Mouse (Mus musculus) CH12.LX (cell line): ENCODE data around the gene Lifr. TPM values are rescaled to one million over a fixed set of nuclear protein-coding genes. Genes with fewer than 3 reads are reported as not detected.

Experiments used
- DNase-seq: peaks from one replicate; pipeline ENCODE4 v3.0.0-alpha.2; 2013; ENCODE audit errors: extremely low read depth
- H3K27ac ChIP-seq: 2 replicates; pipeline ENCODE4 v1.5.1; 2012; ENCODE audit warnings: low read depth, mild to moderate bottlenecking, control low read depth, moderate library complexity; ENCODE audit not compliant: insufficient read depth
- H3K27me3 ChIP-seq: replicated peaks from 2 replicates; pipeline ENCODE3; 2012; ENCODE audit warnings: inconsistent platforms
- H3K36me3 ChIP-seq, 2 experiments: replicated peaks in 1 of 2; 2 replicates each; pipeline versions ENCODE3 to v1.6.1; 2012; ENCODE audit warnings: inconsistent platforms in 1 of 2, low read length in 1 of 2, mild to moderate bottlenecking in 1 of 2, mixed read lengths in 1 of 2, moderate library complexity in 1 of 2; ENCODE audit not compliant: control insufficient read depth in 1 of 2, insufficient read depth in 1 of 2
- H3K4me1 ChIP-seq, 2 experiments: 2 replicates each; pipeline ENCODE4 v1.6.1; 2012; ENCODE audit warnings: inconsistent platforms in 1 of 2, moderate library complexity in 1 of 2; ENCODE audit not compliant: insufficient read depth in 2 of 2, control insufficient read depth in 1 of 2
- H3K4me2 ChIP-seq: 2 replicates; pipeline ENCODE4 v1.6.1; 2012; ENCODE audit warnings: low read depth, mild to moderate bottlenecking, control low read depth; ENCODE audit not compliant: poor library complexity, insufficient read depth, severe bottlenecking
- H3K4me3 ChIP-seq, 3 experiments: fragments of 150-350 bp in 1 of 3; sonication (generic) in 1 of 3; replicated peaks in 1 of 3; 2 replicates each; pipeline versions ENCODE3 to v1.5.1; 2011 to 2012; ENCODE audit warnings: low read depth in 2 of 3, low read length in 2 of 3, mild to moderate bottlenecking in 2 of 3, moderate library complexity in 2 of 3, control low read depth in 1 of 3, improper control_type of control experiment in 1 of 3, inconsistent platforms in 1 of 3, mixed read lengths in 1 of 3; ENCODE audit not compliant: poor library complexity in 1 of 3
- H3K79me2 ChIP-seq: replicated peaks from 2 replicates; pipeline ENCODE4 v1.6.1; 2012; ENCODE audit warnings: mild to moderate bottlenecking, moderate library complexity; ENCODE audit not compliant: control insufficient read depth, poor library complexity, insufficient read depth, severe bottlenecking; ENCODE audit errors: extremely low read depth
- H3K9ac ChIP-seq: 2 replicates; pipeline ENCODE4 v1.6.1; 2012; ENCODE audit warnings: low read depth, mild to moderate bottlenecking, control low read depth, moderate library complexity; ENCODE audit not compliant: insufficient read depth
- H3K9me3 ChIP-seq: replicated peaks from 2 replicates; pipeline ENCODE3; 2012; ENCODE audit warnings: low read length, inconsistent platforms, mixed read lengths
- BHLHE40 ChIP-seq: IDR thresholded peaks from 2 replicates; pipeline ENCODE4 v1.6.1; 2011; ENCODE audit warnings: mild to moderate bottlenecking, low read depth, low read length, improper control_type of control experiment
- CHD1 ChIP-seq: IDR thresholded peaks from 2 replicates; pipeline ENCODE4 v1.6.1; 2012; ENCODE audit warnings: low read depth, low read length, improper control_type of control experiment, inconsistent platforms
- E2F4 ChIP-seq: IDR thresholded peaks from 2 replicates; pipeline ENCODE4 v1.6.1; 2011; ENCODE audit warnings: low read depth, low read length, improper control_type of control experiment; ENCODE audit not compliant: insufficient replicate concordance
- EP300 ChIP-seq: IDR thresholded peaks from 2 replicates; pipeline ENCODE4 v1.6.1; 2011; ENCODE audit warnings: low read length, improper control_type of control experiment
- GABPA ChIP-seq: IDR thresholded peaks from 2 replicates; pipeline ENCODE4 v1.6.1; 2012; ENCODE audit warnings: low read depth, low read length, improper control_type of control experiment, inconsistent platforms; ENCODE audit not compliant: insufficient replicate concordance
- HCFC1 ChIP-seq: IDR thresholded peaks from 2 replicates; pipeline ENCODE4 v1.6.1; 2012; ENCODE audit warnings: low read depth, mild to moderate bottlenecking, inconsistent platforms, low read length, improper control_type of control experiment
- IRF4 ChIP-seq: IDR thresholded peaks from 2 replicates; pipeline ENCODE4 v1.6.1; 2014; ENCODE audit warnings: low read depth, mild to moderate bottlenecking, inconsistent platforms, low read length, improper control_type of control experiment
- JUN ChIP-seq: IDR thresholded peaks from 2 replicates; pipeline ENCODE4 v1.6.1; 2011; ENCODE audit warnings: low read depth, mild to moderate bottlenecking, low read length, improper control_type of control experiment, moderate library complexity; ENCODE audit not compliant: insufficient read depth
- JUND ChIP-seq: conservative IDR thresholded peaks from 2 replicates; pipeline ENCODE4 v1.6.1; 2011; ENCODE audit warnings: low read depth, low read length, improper control_type of control experiment
- MAFK ChIP-seq: IDR thresholded peaks from 2 replicates; pipeline ENCODE4 v1.6.1; 2011; ENCODE audit warnings: low read length, improper control_type of control experiment; ENCODE audit not compliant: insufficient replicate concordance
- MAX ChIP-seq: IDR thresholded peaks from 2 replicates; pipeline ENCODE4 v1.6.1; 2011; ENCODE audit warnings: low read length, improper control_type of control experiment
- MAZ ChIP-seq: IDR thresholded peaks from 2 replicates; pipeline ENCODE4 v1.6.1; 2012; ENCODE audit warnings: low read depth, mild to moderate bottlenecking, inconsistent platforms, low read length, improper control_type of control experiment, moderate library complexity
- MXI1 ChIP-seq: IDR thresholded peaks from 2 replicates; pipeline ENCODE4 v1.6.1; 2011; ENCODE audit warnings: mild to moderate bottlenecking, low read depth, low read length, improper control_type of control experiment
- NELFE ChIP-seq: IDR thresholded peaks from 2 replicates; pipeline ENCODE4 v1.6.1; 2011; ENCODE audit warnings: low read depth, low read length, improper control_type of control experiment
- NRF1 ChIP-seq: IDR thresholded peaks from 2 replicates; pipeline ENCODE4 v1.6.1; 2014; ENCODE audit warnings: low read depth, mild to moderate bottlenecking, inconsistent platforms, low read length, improper control_type of control experiment, moderate library complexity
- PAX5 ChIP-seq: IDR thresholded peaks from 2 replicates; pipeline ENCODE4 v1.6.1; 2012; ENCODE audit warnings: low read length, inconsistent platforms, mixed read lengths
- POLR2A ChIP-seq: IDR thresholded peaks from 2 replicates; pipeline ENCODE4 v1.6.1; 2011; ENCODE audit warnings: low read depth, mild to moderate bottlenecking, improper control_type of control experiment, low read length
- RCOR1 ChIP-seq: conservative IDR thresholded peaks from 2 replicates; pipeline ENCODE4 v1.6.1; 2012; ENCODE audit warnings: low read depth, mild to moderate bottlenecking, inconsistent platforms, low read length, improper control_type of control experiment
- SIN3A ChIP-seq: IDR thresholded peaks from 2 replicates; pipeline ENCODE4 v1.6.1; 2012; ENCODE audit warnings: low read length, improper control_type of control experiment, inconsistent platforms
- TCF12 ChIP-seq: IDR thresholded peaks from 2 replicates; pipeline ENCODE4 v1.6.1; 2014; ENCODE audit warnings: low read depth, mild to moderate bottlenecking, inconsistent platforms, low read length, improper control_type of control experiment
- UBTF ChIP-seq: IDR thresholded peaks from 2 replicates; pipeline ENCODE4 v1.6.1; 2012; ENCODE audit warnings: low read depth, mild to moderate bottlenecking, inconsistent platforms, low read length, improper control_type of control experiment, moderate library complexity
- USF1 ChIP-seq: IDR thresholded peaks from 2 replicates; pipeline ENCODE4 v1.6.1; 2014; ENCODE audit warnings: low read depth, mild to moderate bottlenecking, inconsistent platforms, low read length, improper control_type of control experiment
- USF2 ChIP-seq: conservative IDR thresholded peaks from 2 replicates; pipeline ENCODE4 v1.6.1; 2011; ENCODE audit warnings: low read depth, low read length, improper control_type of control experiment
- ZKSCAN1 ChIP-seq: IDR thresholded peaks from 2 replicates; pipeline ENCODE4 v1.6.1; 2012; ENCODE audit warnings: low read depth, inconsistent platforms, low read length, improper control_type of control experiment, borderline replicate concordance
- ZMIZ1 ChIP-seq: IDR thresholded peaks from 2 replicates; pipeline ENCODE4 v1.6.1; 2012; ENCODE audit warnings: low read depth, mild to moderate bottlenecking, inconsistent platforms, low read length, improper control_type of control experiment
- dilution Hi-C: fragments of 300-500 bp; cut with MboI; formaldehyde crosslinking; loops from 2 replicates; pipeline ENCODE4 v1.14.3; 2020; ENCODE audit warnings: low sequenced_read_pairs; ENCODE audit not compliant: extremely low pct_unique_long_range_greater_than_20kb, extremely low pct_ligation_motif_present
- in situ Hi-C: fragments of 300-500 bp; cut with MboI; formaldehyde crosslinking; loops from 3 replicates; pipeline ENCODE4 v1.14.3; 2019; ENCODE audit warnings: low sequenced_read_pairs, low pct_ligation_motif_present, low pct_unique_long_range_greater_than_20kb, mixed read lengths
- polyA plus RNA-seq: library from polyadenylated mRNA; unstranded; fragments of >175 nt; gene quantifications from 2 replicates; pipeline ENCODE4 v1.2.1, GENCODE M21; 2012; ENCODE audit warnings: low read depth; ENCODE audit not compliant: insufficient read length
- total RNA-seq, 2 experiments: library from RNA; depleted of rRNA; stranded (reverse); fragments of 300-350 nt in 1 of 2; fragments of >200 nt in 1 of 2; gene quantifications; 2 replicates each; pipeline ENCODE4 v1.2.3; 2012 to 2014

Lifr gene
- total and polyA plus RNA-seq, 3 experiments: 0.03 TPM; not detected in 2

DNA sequence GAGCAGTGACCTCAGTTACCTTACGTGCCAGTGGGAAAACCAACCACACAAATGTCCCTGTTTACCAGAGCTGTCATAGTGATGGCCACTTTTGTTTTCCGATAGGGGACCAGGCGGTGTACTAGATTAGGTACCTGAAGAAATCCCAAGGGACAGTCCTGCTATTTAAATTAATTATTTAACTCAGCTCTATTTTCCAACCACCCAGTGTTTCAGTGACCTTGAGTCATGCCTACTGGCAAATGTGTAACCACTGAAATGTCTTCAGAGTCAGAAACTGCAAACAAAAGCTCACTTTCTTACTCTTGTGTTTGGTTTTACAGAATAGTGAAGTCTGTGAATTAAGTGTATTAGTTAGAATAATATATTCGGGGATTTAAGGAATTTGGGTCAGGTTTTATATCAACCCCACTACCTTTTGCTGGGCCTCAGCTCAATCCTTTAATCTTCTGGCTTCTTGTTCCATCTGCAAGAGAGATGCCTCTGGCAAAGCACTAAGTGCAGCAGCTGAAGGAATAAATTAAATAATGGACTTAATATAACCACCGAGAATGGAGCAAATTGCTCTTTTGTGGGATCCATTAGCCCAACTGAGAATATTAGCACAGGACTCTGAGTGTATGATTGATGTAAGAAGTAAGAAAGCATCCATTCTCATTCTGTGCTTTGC is 33.5 kb downstream of the Lifr start:
- TF ChIP-seq RCOR1 (no peak), TCF12 (no peak), ZKSCAN1 (no peak), UBTF (no peak), ZMIZ1 (no peak), USF1 (no peak), NRF1 (no peak), JUN (no peak), POLR2A (no peak)

DNA sequence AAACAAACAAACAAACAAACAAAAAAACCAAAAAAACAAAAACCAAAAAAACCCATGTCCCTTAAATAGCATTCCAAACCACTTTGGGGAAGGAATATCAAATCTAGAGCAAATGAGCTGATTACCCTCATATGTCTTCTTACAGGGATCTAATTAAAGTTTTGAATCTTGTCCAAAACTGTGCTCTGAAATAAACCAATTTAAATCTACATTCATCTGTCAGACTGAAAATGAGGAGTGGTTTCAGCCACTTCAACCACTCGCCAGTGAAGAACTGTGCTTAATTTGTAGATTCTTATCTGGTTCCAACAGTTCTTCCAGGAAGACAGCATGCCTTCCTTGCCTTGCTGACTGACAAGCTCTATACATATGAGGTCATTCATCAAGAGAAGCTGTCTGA is 35.8 kb downstream of the Lifr start:
- Histone ChIP-seq H3K27ac (no peak overlapping the region), H3K4me3 (no peak overlapping the region), H3K27me3 (peaks cover 9% of the 10 kb centered on the region), H3K36me3 (no peaks in the 10 kb centered on the region), H3K9me3 (peaks cover 4% of the 10 kb centered on the region), H3K4me2 (no peak overlapping the region), H3K4me1 (no peaks in the 10 kb centered on the region), H3K79me2 (no peaks in the 10 kb centered on the region), H3K9ac (no peak overlapping the region)
- dilution Hi-C loops (no loop called here), in situ Hi-C loops (no loop called here)
- TF ChIP-seq MAX (no peak), BHLHE40 (no peak), SIN3A (no peak), UBTF (no peak)
- DNase-seq: no peak

More for the DNA sequence above, 33.5 kb downstream of the Lifr start:
- Histone ChIP-seq H3K4me3 (no peak overlapping the region), H3K27me3 (peaks cover 7% of the 10 kb centered on the region), H3K4me1 (no peaks in the 10 kb centered on the region), H3K9ac (no peak overlapping the region), H3K79me2 (no peaks in the 10 kb centered on the region), H3K9me3 (no peaks in the 10 kb centered on the region), H3K36me3 (no peaks in the 10 kb centered on the region), H3K27ac (no peak overlapping the region), H3K4me2 (no peak overlapping the region)
- no peak for DNase-seq
- dilution Hi-C loops (no loop called here), in situ Hi-C loops (no loop called here)

DNA sequence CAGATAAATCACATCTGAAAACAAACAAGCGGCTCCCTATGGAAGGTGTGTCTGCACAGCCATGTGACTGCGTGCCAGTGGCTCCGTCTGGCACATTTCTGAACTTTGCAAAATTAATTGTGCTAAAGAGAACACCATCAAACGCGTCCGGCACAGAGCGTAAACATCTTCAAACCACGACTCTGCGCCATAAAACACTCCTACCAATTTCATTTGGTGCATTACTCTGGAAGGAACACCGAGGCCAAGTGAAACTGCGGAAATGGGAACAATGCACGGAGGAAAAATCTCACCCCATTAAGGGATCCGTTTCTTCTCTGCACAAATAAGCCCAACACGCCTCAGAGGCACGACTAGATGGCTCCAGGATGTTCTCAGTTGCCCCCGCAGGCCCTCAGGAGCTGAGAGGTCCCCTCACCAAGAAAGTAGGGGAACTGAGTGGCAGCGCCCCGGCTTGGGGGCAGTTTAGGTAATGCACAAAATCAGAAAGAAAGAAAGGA is 38.3 kb downstream of the Lifr start:
- no peak overlapping the region for H3K4me2 ChIP-seq
- H3K36me3 ChIP-seq: no peaks in the 10 kb centered on the region
- H3K27me3 ChIP-seq: peaks cover 8% of the 10 kb centered on the region
- dilution Hi-C loops: no loop called here
- H3K79me2 ChIP-seq: no peaks in the 10 kb centered on the region
- H3K9ac ChIP-seq: no peak overlapping the region
- in situ Hi-C loops: no loop called here
- no peak overlapping the region for H3K4me3 ChIP-seq
- no peaks in the 10 kb centered on the region for H3K4me1 ChIP-seq
- H3K9me3 ChIP-seq: peaks cover 4% of the 10 kb centered on the region
- no peak overlapping the region for H3K27ac ChIP-seq
- no peak for DNase-seq
- no peak for TF ChIP-seq JUND
- TF ChIP-seq MAX: no peak
- TF ChIP-seq NELFE: no peak
- TF ChIP-seq HCFC1: no peak
- TF ChIP-seq RCOR1: no peak
- no peak for TF ChIP-seq MXI1
- TF ChIP-seq CHD1: no peak
- no peak for TF ChIP-seq GABPA
- no peak for TF ChIP-seq ZMIZ1
- no peak for TF ChIP-seq MAZ
- no peak for TF ChIP-seq USF2
- TF ChIP-seq E2F4: no peak
- no peak for TF ChIP-seq EP300
- no peak for TF ChIP-seq IRF4
- TF ChIP-seq USF1: no peak
- no peak for TF ChIP-seq MAFK
- no peak for TF ChIP-seq PAX5
- no peak for TF ChIP-seq ZKSCAN1
- no peak for TF ChIP-seq JUN
